Comparison of ENCODE assay signal across 11 mouse cellular contexts in the genomic region with DNA sequence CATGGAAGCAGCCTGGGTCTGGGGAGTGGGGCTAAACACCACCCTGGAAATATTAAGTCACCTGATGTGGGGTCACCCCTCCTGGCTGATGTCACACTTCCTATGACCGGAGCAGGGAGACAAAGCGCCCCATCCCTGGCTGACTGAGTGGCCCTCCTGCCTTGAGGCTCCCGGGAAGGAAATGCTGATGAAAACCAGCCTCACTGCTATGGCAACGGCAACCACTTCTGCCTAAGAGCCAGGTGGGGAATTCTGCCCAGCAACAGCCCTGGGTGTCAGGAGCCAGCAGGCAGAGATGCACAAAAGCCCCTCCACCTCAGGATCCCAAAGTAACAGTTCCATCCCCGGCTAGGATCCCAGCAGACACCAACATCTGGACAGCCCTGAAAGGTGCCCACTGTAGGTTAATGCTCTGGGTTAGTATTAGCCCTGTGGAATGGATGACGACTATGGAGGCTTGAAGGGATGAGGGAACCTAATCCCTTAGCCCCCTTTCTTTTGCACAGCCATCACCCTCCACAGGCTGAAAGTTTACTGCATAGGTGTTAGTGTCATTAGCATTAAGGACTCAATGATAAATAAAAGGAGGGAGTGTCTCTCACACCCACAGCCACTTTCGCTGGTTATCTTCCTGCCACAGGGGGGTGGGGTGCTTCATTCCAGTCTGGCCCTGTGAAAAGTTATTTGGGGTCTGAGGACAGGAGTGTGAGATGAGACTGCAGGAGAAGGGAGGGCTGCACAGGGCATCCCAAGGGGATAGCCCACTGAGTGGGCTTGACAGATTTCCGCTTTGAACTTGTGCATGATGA. TPM values are rescaled to one million over a fixed set of nuclear protein-coding genes. Genes with fewer than 3 reads are reported as not detected.
DNase-seq lines count a peak whose midpoint lies in the region; ATAC-seq and TF ChIP-seq lines count a peak whose summit lies in the region.
"Had no signal": no experiment of that assay in that cellular context is flagged by ENCODE, and none has a peak within 500 bp of the region (broad histone marks: within the 10 kb centered on the region; RNA-seq: fewer than 3 reads in every experiment).

No protein-coding gene starts in this region.

- H3K4me1 ChIP-seq in embryonic facial prominence, embryonic 12.5 days, result peaks cover 23% of the 10 kb centered on the region
- peaks cover 69% of the 10 kb centered on the region for H3K4me1 ChIP-seq in hindbrain, embryonic 15.5 days (replicated peaks)
- H3K4me1 ChIP-seq in midbrain, embryonic 14.5 days (ENCODE audit: control insufficient read depth, insufficient read depth, low read length), result peaks cover 40% of the 10 kb centered on the region

- intact Hi-C loops in left cerebral cortex, adult 2 months (cut with DNase I), result no loop called here

- no peak for DNase-seq in left cerebral cortex, adult 2 months (ENCODE audit: extremely low spot score in 1 of 2, low spot score in 2 of 2)
- DNase-seq in left cerebral cortex, adult 18-20 months (ENCODE audit: low spot score in 2 of 2), result no peak
- peak; percentile 79 for DNase-seq in midbrain, embryonic 14.5 days
- no peak for DNase-seq in frontal cortex, postnatal 25 days (ENCODE audit: low spot score in 2 of 2)
- no peak for DNase-seq in layer of hippocampus, postnatal 14 days (ENCODE audit: low spot score in 2 of 2)
- DNase-seq: cerebellum, postnatal 36 days had no signal

- ATAC-seq in embryonic facial prominence, embryonic 12.5 days (ENCODE audit: insufficient number of reproducible peaks, insufficient read depth, low FRiP score, low TSS enrichment), result no peak
- peak; percentile 55; the same call in 1 of the 2 replicates for ATAC-seq in hindbrain, embryonic 15.5 days (ENCODE audit: low FRiP score, low read depth)
- ATAC-seq in midbrain, embryonic 14.5 days (ENCODE audit: low FRiP score, low TSS enrichment), result peak; percentile 24; the same call in 1 of the 2 replicates
- no peak for ATAC-seq in inflammation-experienced regulatory T-cells, adult 6 months
- ATAC-seq: Patski had no signal

- H3K27ac ChIP-seq in left cerebral cortex, adult 2 months, result peak overlapping the region; percentile 47
- peak overlapping the region; percentile 61; the same call in 1 of the 2 replicates for H3K27ac ChIP-seq in embryonic facial prominence, embryonic 12.5 days
- peak overlapping the region; percentile 75 for H3K27ac ChIP-seq in hindbrain, embryonic 15.5 days (replicated peaks)
- H3K27ac ChIP-seq in midbrain, embryonic 14.5 days (replicated peaks; ENCODE audit: low read depth, low read length), result peak overlapping the region; percentile 80
- H3K27ac ChIP-seq: stomach, embryonic 15.5 days had no signal

- 25% methylated on average over 8 of the region's 8 CpGs for WGBS in embryonic facial prominence, embryonic 12.5 days
- 16% methylated on average over 8 of the region's 8 CpGs for WGBS in hindbrain, embryonic 15.5 days
- 10% methylated on average over 8 of the region's 8 CpGs for WGBS in midbrain, embryonic 14.5 days

- H3K4me2 ChIP-seq in embryonic facial prominence, embryonic 12.5 days (replicated peaks), result no peak overlapping the region
- H3K4me2 ChIP-seq in hindbrain, embryonic 15.5 days, result peak overlapping the region; percentile 24
- H3K4me2 ChIP-seq in midbrain, embryonic 14.5 days (ENCODE audit: low read length), result peak overlapping the region; percentile 30
- H3K4me2 ChIP-seq: stomach, embryonic 15.5 days had no signal

- no peak overlapping the region for H3K9ac ChIP-seq in embryonic facial prominence, embryonic 12.5 days
- H3K9ac ChIP-seq in hindbrain, embryonic 15.5 days, result no peak overlapping the region
- peak overlapping the region; percentile 26; the same call in 1 of the 2 replicates for H3K9ac ChIP-seq in midbrain, embryonic 14.5 days (replicated peaks; ENCODE audit: low read length)
- H3K9ac ChIP-seq: stomach, embryonic 15.5 days had no signal

- H3K27me3 ChIP-seq in embryonic facial prominence, embryonic 12.5 days, result no peaks in the 10 kb centered on the region
- no peaks in the 10 kb centered on the region for H3K27me3 ChIP-seq in hindbrain, embryonic 15.5 days
- H3K27me3 ChIP-seq in midbrain, embryonic 14.5 days (ENCODE audit: control insufficient read depth, insufficient read depth, low read length), result no peaks in the 10 kb centered on the region
- H3K27me3 ChIP-seq: Patski; stomach, embryonic 15.5 days had no signal

- TF ChIP-seq CTCF in left cerebral cortex, adult 2 months (IDR thresholded peaks at IDR 0.05), result no peak

- H3K9me3 ChIP-seq in embryonic facial prominence, embryonic 12.5 days, result no peaks in the 10 kb centered on the region
- H3K9me3 ChIP-seq in hindbrain, embryonic 15.5 days, result no peaks in the 10 kb centered on the region
- H3K9me3 ChIP-seq in midbrain, embryonic 14.5 days (ENCODE audit: control insufficient read depth, low read length), result no peaks in the 10 kb centered on the region
- H3K9me3 ChIP-seq: stomach, embryonic 15.5 days had no signal

- no peaks in the 10 kb centered on the region for H3K36me3 ChIP-seq in embryonic facial prominence, embryonic 12.5 days
- no peaks in the 10 kb centered on the region for H3K36me3 ChIP-seq in hindbrain, embryonic 15.5 days
- H3K36me3 ChIP-seq in midbrain, embryonic 14.5 days (ENCODE audit: control insufficient read depth, insufficient read depth, low read length), result no peaks in the 10 kb centered on the region
- H3K36me3 ChIP-seq: stomach, embryonic 15.5 days had no signal

- no peak overlapping the region for H3K4me3 ChIP-seq in left cerebral cortex, adult 2 months
- H3K4me3 ChIP-seq in embryonic facial prominence, embryonic 12.5 days, result no peak overlapping the region
- no peak overlapping the region for H3K4me3 ChIP-seq in hindbrain, embryonic 15.5 days
- no peak overlapping the region for H3K4me3 ChIP-seq in midbrain, embryonic 14.5 days (replicated peaks; ENCODE audit: low read depth, low read length)
- H3K4me3 ChIP-seq: stomach, embryonic 15.5 days had no signal

RNA-seq across cellular contexts. Expression of gene Nkain1, which starts 21.5 kb away (rescaled TPM):
- total RNA-seq in left cerebral cortex, adult 2 months (2021), result 10 to 100 TPM; 28.2 to 29.8 TPM
- 10 to 100 TPM; 30.5 to 34.5 TPM for total RNA-seq in left cerebral cortex, adult 18-20 months (2021)
- polyA plus RNA-seq in embryonic facial prominence, embryonic 12.5 days (2016; fragmentation: Nextera tagmentation; extraction: Ambion mirVana), result 4.4 and 5.8 TPM in 2 replicates
- polyA plus RNA-seq in hindbrain, embryonic 15.5 days (2015; fragmentation: Nextera tagmentation; extraction: Ambion mirVana), result 11.7 and 12.6 TPM in 2 replicates
- polyA plus RNA-seq in midbrain, embryonic 14.5 days (2014; fragmentation: Nextera tagmentation; extraction: Ambion mirVana), result 25.7 and 76.6 TPM in 2 replicates
- not detected for polyA plus RNA-seq in inflammation-experienced regulatory T-cells, adult 6 months (2017; shearing (Covaris generic))
- total RNA-seq in layer of hippocampus, postnatal 14 days (2021), result 10 to 100 TPM; 43.4 to 46.7 TPM

Comparison
In these comparisons a context has a peak if more than half of its experiments do, and no peak if none do; other contexts are left out.
1. ATAC-seq: peak in hindbrain, embryonic 15.5 days (single experiment) and midbrain, embryonic 14.5 days (single experiment); none in embryonic facial prominence, embryonic 12.5 days (single experiment) and inflammation-experienced regulatory T-cells, adult 6 months (single experiment).
2. Peak in every context shown above with its lines, with median percentiles within 50 percentile points of each other: H3K27ac ChIP-seq.